Mouse (Mus musculus): Measurements from ENCODE around the gene Zfyve28.

- no peak for TF ChIP-seq CEBPB (IDR thresholded peaks at IDR 0.05; ENCODE audit: insufficient read depth, poor library complexity, severe bottlenecking)
- no peak for TF ChIP-seq POLR2AphosphoS2 (IDR thresholded peaks at IDR 0.05; ENCODE audit: insufficient read length, low read depth)
- TF ChIP-seq E2F4 (IDR thresholded peaks at IDR 0.05; ENCODE audit: insufficient read depth), result no peak
- TF ChIP-seq SRF (IDR thresholded peaks at IDR 0.05; ENCODE audit: control insufficient read depth, insufficient read length, low read depth), result no peak
- TF ChIP-seq MYOD1 (IDR thresholded peaks at IDR 0.05; ENCODE audit: control insufficient read depth in 1 of 3, insufficient read length in 2 of 3, low read depth in 2 of 3), result no peak
- no peak for TF ChIP-seq POLR2A (IDR thresholded peaks at IDR 0.05; ENCODE audit: insufficient read length, low read depth)
- TF ChIP-seq TCF12 (IDR thresholded peaks at IDR 0.05; ENCODE audit: insufficient read depth, poor library complexity, severe bottlenecking), result no peak
- TF ChIP-seq MAX (IDR thresholded peaks at IDR 0.05; ENCODE audit: low read depth), result no peak
- no peak for TF ChIP-seq MYOG (IDR thresholded peaks at IDR 0.05; ENCODE audit: control insufficient read depth in 1 of 3, insufficient read depth in 1 of 3, insufficient read length in 2 of 3, low read depth in 2 of 3)
- TF ChIP-seq USF1 (IDR thresholded peaks at IDR 0.05; ENCODE audit: low read depth), result no peak
- no peak for TF ChIP-seq REST (IDR thresholded peaks at IDR 0.05; ENCODE audit: insufficient read depth, insufficient read length)
- no peak for TF ChIP-seq TCF3 (IDR thresholded peaks at IDR 0.05; ENCODE audit: insufficient read length, low read depth)
These were observed 16.5 kb downstream of the Zfyve28 start for GRCm38 (mm10) chr5:34271743-34272142.

All from myocyte (in vitro differentiated cells).